Mouse (Mus musculus) frontal cortex, postnatal 10 days (tissue): ENCODE results near the gene Gpr149.

Source experiments
- DNase-seq, 2 experiments: peaks; one replicate each; pipeline ENCODE4 v3.0.0; 2022; ENCODE audit warnings: low spot score in 2 of 2, mixed read lengths in 1 of 2

Gene Gpr149

GRCm38 (mm10) chr3:62604973-62605372 is at the start of gene Gpr149:
Gene Gpr149, minus strand, starts transcription at chr3:62605140.
- no peak for DNase-seq

- no peak for DNase-seq
Observed at GRCm38 (mm10) chr3:62650551-62650950, 45.6 kb upstream of the Gpr149 start.

GRCm38 (mm10) chr3:62610861-62611260 is 5.9 kb upstream of the Gpr149 start:
- DNase-seq = no peak

- DNase-seq = no peak
Observed at GRCm38 (mm10) chr3:62605931-62606330, 991 bp upstream of the Gpr149 start.

GRCm38 (mm10) chr3:62604047-62604391 is 921 bp downstream of the Gpr149 start:
- no peak for DNase-seq

GRCm38 (mm10) chr3:62603231-62604046 is 1.5 kb downstream of the Gpr149 start:
- DNase-seq = peak in 1 of 2 experiments; percentile 20

- DNase-seq = no peak
Observed at GRCm38 (mm10) chr3:62602466-62602865, 2.5 kb downstream of the Gpr149 start.

- no peak for DNase-seq
Observed at GRCm38 (mm10) chr3:62594842-62595241, 10.1 kb downstream of the Gpr149 start.

GRCm38 (mm10) chr3:62585072-62585471 is 19.9 kb downstream of the Gpr149 start:
- DNase-seq = no peak

GRCm38 (mm10) chr3:62527593-62527992 is 77.3 kb downstream of the Gpr149 start:
- DNase-seq = no peak

GRCm38 (mm10) chr3:62527160-62527559 is 77.8 kb downstream of the Gpr149 start:
- DNase-seq = no peak

GRCm38 (mm10) chr3:62507206-62507647 is 97.7 kb downstream of the Gpr149 start:
- DNase-seq = no peak

- peak; percentile 95 to 98 for DNase-seq
Observed at GRCm38 (mm10) chr3:62506488-62507205, 98.3 kb downstream of the Gpr149 start, which contains the start of gene Dhx36. Gene Dhx36, minus strand, starts transcription at chr3:62507004.

GRCm38 (mm10) chr3:62505166-62505900 is 99.6 kb downstream of the Gpr149 start:
- DNase-seq = no peak

- no peak for DNase-seq
Observed at GRCm38 (mm10) chr3:62499327-62499726, 105.6 kb downstream of the Gpr149 start.

GRCm38 (mm10) chr3:62492568-62492967 is 112.4 kb downstream of the Gpr149 start:
- no peak for DNase-seq

- DNase-seq = no peak
Observed at GRCm38 (mm10) chr3:62484340-62484739, 120.6 kb downstream of the Gpr149 start.
